Mouse (Mus musculus) heart, embryonic 12.5 days (tissue): ENCODE data around the gene Gm10031. TPM values are rescaled to one million over a fixed set of nuclear protein-coding genes. Genes with fewer than 3 reads are reported as not detected.
A peak's percentile ranks its signal among the peaks of the same experiment; 100 is the strongest.
"Not testable (repeated sequence)": the region's sequence is repeated elsewhere in the genome, so short reads cannot be mapped to it uniquely, and the experiment has no call there.

Source experiments
- ATAC-seq: fragments of 200-750 bp; cut with Nextera tagmentation; 2 replicates; pipeline ENCODE4 v1.8.0; 2017; ENCODE audit warnings: moderate TSS enrichment, moderate library complexity; ENCODE audit not compliant: insufficient number of reproducible peaks, low FRiP score
- H3K27ac ChIP-seq: fragments of 300-500 bp; sonication (generic); 2 replicates; pipeline ENCODE4 v1.5.1; 2016; ENCODE audit warnings: mild to moderate bottlenecking, moderate library complexity; ENCODE audit not compliant: poor library complexity, severe bottlenecking
- H3K27me3 ChIP-seq: fragments of 300-500 bp; sonication (generic); replicated peaks from 2 replicates; pipeline ENCODE4 v1.6.1; 2016; ENCODE audit warnings: mild to moderate bottlenecking, moderate library complexity
- H3K36me3 ChIP-seq: fragments of 300-500 bp; sonication (generic); 2 replicates; pipeline ENCODE4 v1.6.1; 2016; ENCODE audit warnings: mild to moderate bottlenecking, moderate library complexity
- H3K4me1 ChIP-seq: fragments of 300-500 bp; sonication (generic); replicated peaks from 2 replicates; pipeline ENCODE4 v1.6.1; 2016; ENCODE audit warnings: mild to moderate bottlenecking
- H3K4me2 ChIP-seq: fragments of 300-500 bp; sonication (generic); 2 replicates; pipeline ENCODE4 v1.6.1; 2016; ENCODE audit warnings: mild to moderate bottlenecking, moderate library complexity
- H3K4me3 ChIP-seq: fragments of 300-500 bp; sonication (generic); 2 replicates; pipeline ENCODE4 v1.5.1; 2016; ENCODE audit warnings: mild to moderate bottlenecking
- H3K9ac ChIP-seq: fragments of 300-500 bp; sonication (generic); 2 replicates; pipeline ENCODE4 v1.6.1; 2016; ENCODE audit warnings: mild to moderate bottlenecking, moderate library complexity
- H3K9me3 ChIP-seq: fragments of 300-500 bp; sonication (generic); replicated peaks from 2 replicates; pipeline ENCODE4 v1.6.1; 2016; ENCODE audit warnings: mild to moderate bottlenecking, moderate library complexity
- WGBS: fragments of 180-500 bp; shearing (Covaris S2); methylation state at CpG from one replicate; pipeline ENCODE4 v1.1.7; 2016; 5-methylcytosine and 5-hydroxymethylcytosine counted together
- polyA plus RNA-seq: library from polyadenylated mRNA; unstranded; fragments of >200 nt; fragmentation: Nextera tagmentation; extraction: Ambion mirVana; gene quantifications from 2 replicates; pipeline ENCODE4 v1.2.1, GENCODE M21; 2016

Gm10031 gene
- polyA plus RNA-seq = 0.06 and 0.40 TPM in 2 replicates

DNA sequence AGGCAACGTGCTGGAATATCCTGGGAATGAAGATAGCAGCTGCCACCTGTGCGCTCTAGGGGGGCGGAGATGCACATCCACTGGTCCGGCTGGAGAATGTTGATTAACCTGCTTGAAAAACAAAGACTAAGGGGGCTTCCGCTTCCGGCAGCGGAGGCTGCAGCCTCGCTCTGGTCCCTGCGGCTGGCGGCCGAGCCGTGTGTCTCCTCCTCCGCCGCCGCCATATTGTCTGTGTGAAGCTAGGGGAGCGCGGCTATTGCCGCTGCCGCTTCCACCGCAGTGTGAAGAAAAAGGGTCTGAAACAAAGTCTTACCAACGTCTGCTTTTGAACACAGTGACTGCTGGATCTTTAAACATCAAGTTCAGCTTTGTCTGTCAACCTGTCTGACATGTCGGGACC is at the start of gene Gm10031:
TSS of gene Gm10031 (plus strand) at position 171 of the 400 bp plus-strand sequence.
- H3K9me3 ChIP-seq, H3K4me2 ChIP-seq, H3K9ac ChIP-seq, H3K27me3 ChIP-seq, H3K4me3 ChIP-seq, H3K4me1 ChIP-seq, H3K36me3 ChIP-seq, H3K27ac ChIP-seq: not testable (repeated sequence)
- WGBS = 91% methylated on average over 22 of the region's 22 CpGs
- 0 out of 2 replicates have a peak, but pooled peaks have one; percentile 72 for ATAC-seq

DNA sequence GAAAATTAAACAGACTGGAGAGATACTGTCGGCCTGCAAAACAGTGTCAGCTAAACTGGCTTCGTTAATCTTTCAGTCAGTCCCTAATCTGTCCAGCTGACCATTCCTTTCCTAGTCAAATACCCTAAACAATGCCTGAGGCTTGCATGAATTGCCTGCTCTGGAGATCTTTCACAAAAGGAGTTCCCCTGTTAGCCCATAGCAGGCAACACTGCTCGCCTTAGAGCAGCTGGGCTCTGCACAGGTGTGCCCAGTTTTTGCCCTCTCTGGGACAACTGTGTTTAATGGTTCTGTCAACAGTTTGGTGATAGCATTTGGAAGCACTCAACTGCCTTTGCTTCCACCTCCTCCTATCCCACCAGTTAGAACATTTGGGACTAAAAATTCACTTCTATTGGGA is 49.0 kb upstream of the Gm10031 start:
- H3K36me3 ChIP-seq = 0 out of 2 replicates have a peak, but pooled peaks cover 3% of the 10 kb centered on the region
- H3K4me3 ChIP-seq = no peak overlapping the region
- H3K9ac ChIP-seq = no peak overlapping the region
- 55% methylated on average over 3 of the region's 3 CpGs for WGBS
- peaks cover 14% of the 10 kb centered on the region for H3K4me1 ChIP-seq
- no peak for ATAC-seq
- H3K9me3 ChIP-seq = no peaks in the 10 kb centered on the region
- H3K27me3 ChIP-seq = no peaks in the 10 kb centered on the region
- H3K27ac ChIP-seq = no peak overlapping the region
- H3K4me2 ChIP-seq = no peak overlapping the region

DNA sequence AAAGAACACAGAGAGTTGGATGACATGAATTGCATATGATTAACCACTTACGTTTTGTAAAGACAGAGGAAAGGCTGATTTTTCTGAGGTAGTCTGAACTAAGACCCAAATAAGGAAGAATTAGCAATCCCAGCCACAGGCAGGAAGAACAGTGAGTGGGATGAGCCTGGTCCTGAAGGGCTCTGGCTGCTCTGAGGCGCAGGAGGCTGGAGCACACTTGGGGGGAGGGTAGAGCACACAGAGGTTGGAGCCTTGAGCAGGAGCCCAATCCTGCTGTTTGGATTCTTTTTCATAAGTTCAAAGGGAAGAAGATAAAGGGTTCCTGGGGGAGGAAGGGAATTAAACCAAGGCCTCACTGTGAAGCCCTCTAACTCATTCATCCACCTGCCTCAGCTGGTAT is 47.8 kb upstream of the Gm10031 start:
- no peaks in the 10 kb centered on the region for H3K9me3 ChIP-seq
- ATAC-seq = no peak
- H3K36me3 ChIP-seq = no peaks in the 10 kb centered on the region
- H3K27me3 ChIP-seq = no peaks in the 10 kb centered on the region
- H3K27ac ChIP-seq = no peak overlapping the region
- H3K4me1 ChIP-seq = peaks cover 7% of the 10 kb centered on the region; the same call in 1 of the 2 replicates
- no peak overlapping the region for H3K4me3 ChIP-seq
- no peak overlapping the region for H3K9ac ChIP-seq
- 41% methylated on average over 2 of the region's 2 CpGs for WGBS
- no peak overlapping the region for H3K4me2 ChIP-seq

DNA sequence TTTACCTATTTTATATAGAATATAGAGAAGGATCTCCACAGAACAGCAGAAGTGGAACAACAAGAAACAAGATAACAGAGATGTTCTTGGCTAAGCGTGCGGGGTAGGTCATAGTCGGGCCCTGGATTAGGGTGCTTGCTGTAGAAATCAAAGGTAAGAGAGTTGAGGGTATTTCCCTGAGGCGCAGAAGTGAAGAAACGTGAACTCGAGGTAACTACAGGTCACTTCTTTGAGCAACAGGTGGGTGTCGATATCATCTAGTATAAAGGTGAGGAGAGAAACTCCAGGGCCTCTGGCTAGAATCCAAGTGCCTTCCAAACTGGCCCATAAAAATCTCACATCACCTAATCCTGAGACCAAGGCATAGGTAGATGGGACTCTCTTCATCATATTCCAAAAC is 47.3 kb upstream of the Gm10031 start:
- Histone ChIP-seq H3K4me1 (peaks cover 2% of the 10 kb centered on the region; the same call in 1 of the 2 replicates), H3K4me3 (no peak overlapping the region), H3K27me3 (no peaks in the 10 kb centered on the region), H3K9ac (no peak overlapping the region), H3K27ac (no peak overlapping the region), H3K4me2 (no peak overlapping the region), H3K9me3 (no peaks in the 10 kb centered on the region), H3K36me3 (no peaks in the 10 kb centered on the region)
- WGBS = 51% methylated on average over 7 of the region's 7 CpGs
- no peak for ATAC-seq

DNA sequence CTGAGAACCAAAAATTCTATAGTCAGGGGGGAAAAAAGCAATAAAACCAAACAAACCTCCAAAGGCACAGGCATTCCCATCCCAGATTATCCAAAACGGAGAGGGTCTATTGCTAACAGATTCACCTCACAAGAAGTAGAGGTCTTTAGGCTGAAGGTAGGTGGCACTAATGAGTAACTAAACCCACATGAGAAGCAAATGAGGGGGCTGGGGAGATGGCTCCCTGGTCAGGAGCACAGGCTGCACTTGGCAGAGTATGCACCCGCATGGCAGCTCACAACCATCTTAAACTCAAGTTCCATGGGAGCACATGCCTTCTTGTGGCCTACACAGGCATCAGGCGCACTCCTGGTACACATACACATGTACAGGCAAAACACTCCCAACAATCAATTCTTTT is 42.0 kb upstream of the Gm10031 start:
- no peak for ATAC-seq
- Histone ChIP-seq H3K4me1 (no peaks in the 10 kb centered on the region), H3K4me3 (no peak overlapping the region), H3K27me3 (no peaks in the 10 kb centered on the region), H3K36me3 (no peaks in the 10 kb centered on the region), H3K4me2 (no peak overlapping the region), H3K9ac (no peak overlapping the region), H3K27ac (no peak overlapping the region), H3K9me3 (no peaks in the 10 kb centered on the region)
- WGBS = 82% methylated on average over 3 of the region's 3 CpGs

DNA sequence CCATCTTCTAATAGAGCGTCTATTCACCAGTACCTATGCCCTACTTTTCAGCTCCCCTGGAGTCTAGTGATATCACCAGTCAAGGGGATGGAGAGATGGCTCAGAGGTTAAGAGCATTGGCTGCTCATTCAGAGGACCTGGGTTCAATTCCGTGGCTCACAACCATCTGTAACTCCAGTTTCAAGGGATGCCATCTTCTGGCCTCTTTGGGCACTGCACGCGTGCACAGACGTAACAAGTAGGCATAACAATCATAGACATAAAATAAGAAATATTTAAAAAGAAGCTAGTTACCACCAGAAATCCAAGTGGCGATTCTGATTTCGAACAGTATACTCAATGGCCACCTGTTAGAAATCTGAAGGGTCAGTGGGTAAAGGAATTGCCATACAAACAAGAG is 36.3 kb upstream of the Gm10031 start:
- Histone ChIP-seq H3K9me3 (0 out of 2 replicates have a peak, but pooled peaks cover 4% of the 10 kb centered on the region), H3K9ac (no peak overlapping the region), H3K4me1 (no peaks in the 10 kb centered on the region), H3K36me3 (no peaks in the 10 kb centered on the region), H3K4me3 (no peak overlapping the region), H3K27ac (no peak overlapping the region), H3K27me3 (no peaks in the 10 kb centered on the region), H3K4me2 (no peak overlapping the region)
- 88% methylated on average over 7 of the region's 7 CpGs for WGBS
- ATAC-seq = no peak

DNA sequence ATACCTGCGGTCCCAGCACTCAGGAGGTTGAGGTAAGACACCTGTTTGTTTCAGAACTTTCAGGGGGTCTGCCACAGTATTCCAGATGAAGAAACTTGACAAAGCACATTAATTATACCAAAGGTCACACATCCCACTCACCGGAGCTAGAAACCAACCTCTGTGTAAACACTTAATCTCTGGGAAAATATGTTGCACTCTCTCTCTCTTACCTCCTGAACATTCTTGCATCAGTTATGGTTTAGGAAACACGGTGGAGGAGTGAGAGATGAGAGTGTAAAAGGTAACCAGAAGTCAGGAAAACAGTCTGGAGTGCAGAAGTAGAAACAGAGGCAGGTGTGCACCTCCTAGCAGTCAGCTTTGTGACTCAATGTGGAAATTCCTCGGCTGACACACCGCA is 35.8 kb upstream of the Gm10031 start:
- H3K9me3 ChIP-seq = 0 out of 2 replicates have a peak, but pooled peaks cover 4% of the 10 kb centered on the region
- H3K27me3 ChIP-seq = no peaks in the 10 kb centered on the region
- no peak overlapping the region for H3K4me2 ChIP-seq
- no peak overlapping the region for H3K27ac ChIP-seq
- no peaks in the 10 kb centered on the region for H3K36me3 ChIP-seq
- H3K9ac ChIP-seq = no peak overlapping the region
- no peak overlapping the region for H3K4me3 ChIP-seq
- no peaks in the 10 kb centered on the region for H3K4me1 ChIP-seq
- 79% methylated on average over 5 of the region's 5 CpGs for WGBS
- no peak for ATAC-seq

DNA sequence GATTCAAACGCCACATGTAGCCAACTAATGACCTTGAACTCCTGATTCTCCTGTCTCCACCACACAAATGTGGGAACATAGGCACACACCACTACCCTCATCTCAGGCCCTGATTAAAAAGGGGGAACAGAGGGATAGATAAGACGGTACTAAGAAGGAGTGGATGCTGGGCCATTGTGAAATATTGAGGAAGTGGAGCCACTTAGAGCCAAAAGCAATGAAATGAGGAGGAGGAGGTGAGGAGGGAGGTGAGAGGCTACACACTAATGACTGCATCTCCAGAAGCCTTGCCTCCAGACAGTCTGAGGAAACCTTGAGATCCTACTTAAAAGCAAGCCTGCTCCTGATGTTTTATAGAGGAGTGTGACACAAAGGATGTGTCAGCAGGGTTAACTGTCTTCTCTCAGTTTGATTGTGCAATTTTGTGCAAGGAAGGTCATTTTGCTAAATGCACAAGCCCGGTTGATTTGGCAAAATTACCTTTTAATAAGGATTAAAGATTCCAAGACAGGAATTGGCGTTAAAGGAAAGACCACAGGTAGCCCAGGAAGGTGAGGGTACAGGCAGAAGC is 32.5 kb upstream of the Gm10031 start:
- 61% methylated on average over 4 of the region's 4 CpGs for WGBS
- no peak overlapping the region for H3K4me3 ChIP-seq

DNA sequence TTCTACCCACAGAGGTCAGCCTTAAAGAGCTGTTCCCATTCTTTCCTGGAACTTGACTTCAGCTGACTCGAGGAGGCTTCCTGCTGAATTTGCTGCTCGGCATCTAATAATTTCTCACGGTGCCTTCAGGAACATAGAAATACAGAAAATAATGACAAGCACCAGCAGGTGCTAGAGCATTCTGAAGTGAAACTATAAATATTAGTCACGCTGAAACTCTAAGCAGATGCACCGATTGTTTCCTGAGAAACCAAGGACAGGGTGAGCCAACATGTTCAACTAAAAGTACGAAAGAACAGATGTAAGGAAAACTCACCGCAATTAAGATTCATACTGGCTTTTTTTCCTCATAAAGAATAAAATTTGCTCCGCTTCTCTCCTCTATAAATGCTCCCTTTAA is 28.8 kb upstream of the Gm10031 start:
- no peak overlapping the region for H3K4me3 ChIP-seq
- 85% methylated on average over 8 of the region's 8 CpGs for WGBS
- no peak overlapping the region for H3K9ac ChIP-seq
- ATAC-seq = no peak
- no peak overlapping the region for H3K4me2 ChIP-seq
- H3K27me3 ChIP-seq = no peaks in the 10 kb centered on the region
- H3K4me1 ChIP-seq = no peaks in the 10 kb centered on the region
- H3K36me3 ChIP-seq = no peaks in the 10 kb centered on the region
- H3K27ac ChIP-seq = no peak overlapping the region
- H3K9me3 ChIP-seq = peaks cover 3% of the 10 kb centered on the region; the same call in 1 of the 2 replicates

More for the DNA sequence above, 32.5 kb upstream of the Gm10031 start:
- ATAC-seq = no peak
- Histone ChIP-seq H3K27me3 (no peaks in the 10 kb centered on the region), H3K36me3 (no peaks in the 10 kb centered on the region), H3K9me3 (0 out of 2 replicates have a peak, but pooled peaks cover 4% of the 10 kb centered on the region), H3K4me1 (no peaks in the 10 kb centered on the region), H3K27ac (no peak overlapping the region), H3K9ac (no peak overlapping the region), H3K4me2 (no peak overlapping the region)

DNA sequence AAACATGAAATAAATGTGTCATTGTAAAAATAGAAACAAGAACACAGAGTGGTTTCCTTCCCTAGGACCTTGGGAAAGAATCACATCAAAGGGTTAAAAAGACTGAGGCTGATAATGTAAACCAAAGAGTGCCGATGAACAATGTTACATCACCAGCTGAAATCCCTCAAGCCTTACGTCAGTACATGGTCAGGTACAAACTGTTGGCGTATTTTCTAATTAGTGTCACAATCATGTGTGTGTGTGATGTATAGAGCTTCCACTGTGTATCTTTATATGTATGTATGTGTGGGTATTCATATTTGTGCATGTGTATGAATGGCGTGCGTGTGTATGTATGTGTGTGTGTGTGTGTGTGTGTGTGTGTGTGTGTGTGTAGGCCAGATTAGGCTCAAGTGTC is 26.9 kb upstream of the Gm10031 start:
- Histone ChIP-seq H3K9me3 (peaks cover 3% of the 10 kb centered on the region; the same call in 1 of the 2 replicates), H3K4me1 (no peaks in the 10 kb centered on the region), H3K27ac (no peak overlapping the region), H3K27me3 (no peaks in the 10 kb centered on the region), H3K4me2 (no peak overlapping the region), H3K9ac (no peak overlapping the region), H3K4me3 (no peak overlapping the region), H3K36me3 (no peaks in the 10 kb centered on the region)
- 77% methylated on average over 5 of the region's 5 CpGs for WGBS
- no peak for ATAC-seq

DNA sequence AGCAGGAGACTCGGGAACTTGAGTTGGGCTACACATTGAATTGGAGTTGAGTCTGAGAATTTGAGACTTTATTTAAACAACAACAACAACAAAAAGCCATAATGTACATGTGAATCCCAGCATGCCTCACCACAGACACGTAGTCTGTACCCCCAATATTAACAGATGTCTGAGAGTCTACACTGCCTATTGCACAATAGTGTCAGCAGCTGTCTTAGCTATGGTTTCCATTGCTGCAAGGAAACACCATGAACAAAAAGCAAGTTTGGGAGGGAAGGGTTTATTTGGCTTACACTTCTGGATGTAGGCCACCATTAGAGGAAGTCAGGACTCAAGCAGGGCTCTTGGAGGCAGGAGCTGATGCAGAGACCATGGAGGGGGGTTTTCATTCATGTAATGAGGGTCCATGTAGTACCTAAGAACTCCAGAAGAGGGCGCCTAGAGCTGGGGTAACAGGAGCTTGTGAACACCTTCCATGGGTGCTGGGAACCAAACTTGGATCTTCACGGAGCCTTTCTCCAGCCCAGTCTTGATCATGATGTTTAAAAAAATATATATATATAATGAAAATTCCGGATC is 18.8 kb upstream of the Gm10031 start:
- no peaks in the 10 kb centered on the region for H3K36me3 ChIP-seq
- no peak overlapping the region for H3K27ac ChIP-seq
- ATAC-seq = no peak
- 65% methylated on average over 5 of the region's 5 CpGs for WGBS
- H3K9ac ChIP-seq = no peak overlapping the region
- H3K4me2 ChIP-seq = no peak overlapping the region
- no peaks in the 10 kb centered on the region for H3K4me1 ChIP-seq
- H3K4me3 ChIP-seq = no peak overlapping the region
- no peaks in the 10 kb centered on the region for H3K27me3 ChIP-seq
- no peaks in the 10 kb centered on the region; the same call in 1 of the 2 replicates for H3K9me3 ChIP-seq

DNA sequence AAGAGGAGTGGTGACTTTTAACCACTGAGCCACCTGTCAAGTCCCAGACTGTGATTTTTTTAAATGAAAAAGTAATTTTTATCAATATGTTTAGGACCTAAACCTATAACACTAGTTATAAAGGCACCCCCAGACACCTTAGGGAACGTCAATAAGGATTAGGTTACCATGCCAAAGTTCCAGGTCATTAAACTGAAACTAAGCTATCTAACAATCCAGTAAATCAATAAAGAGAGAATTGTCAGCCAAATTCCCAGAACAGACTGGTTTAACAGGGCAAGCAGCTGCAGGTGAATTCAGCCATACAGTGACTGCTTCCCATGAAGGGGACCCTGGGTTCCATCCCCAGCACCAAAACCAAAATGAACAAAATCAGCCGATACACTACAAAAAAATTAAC is 17.9 kb upstream of the Gm10031 start:
- no peak overlapping the region for H3K4me2 ChIP-seq
- H3K9me3 ChIP-seq = no peaks in the 10 kb centered on the region; the same call in 1 of the 2 replicates
- WGBS = 86% methylated on average over 2 of the region's 2 CpGs
- no peaks in the 10 kb centered on the region for H3K27me3 ChIP-seq
- H3K9ac ChIP-seq = no peak overlapping the region
- H3K4me1 ChIP-seq = no peaks in the 10 kb centered on the region
- H3K27ac ChIP-seq = no peak overlapping the region
- no peaks in the 10 kb centered on the region for H3K36me3 ChIP-seq
- ATAC-seq = no peak
- no peak overlapping the region for H3K4me3 ChIP-seq
